Mouse (Mus musculus): ENCODE data around the gene Etv1. TPM values are rescaled to one million over a fixed set of nuclear protein-coding genes. Genes with fewer than 3 reads are reported as not detected.

The Etv1 gene
- polyA plus RNA-seq, 1 experiment from 2014 or later, result 39.3 TPM

DNA sequence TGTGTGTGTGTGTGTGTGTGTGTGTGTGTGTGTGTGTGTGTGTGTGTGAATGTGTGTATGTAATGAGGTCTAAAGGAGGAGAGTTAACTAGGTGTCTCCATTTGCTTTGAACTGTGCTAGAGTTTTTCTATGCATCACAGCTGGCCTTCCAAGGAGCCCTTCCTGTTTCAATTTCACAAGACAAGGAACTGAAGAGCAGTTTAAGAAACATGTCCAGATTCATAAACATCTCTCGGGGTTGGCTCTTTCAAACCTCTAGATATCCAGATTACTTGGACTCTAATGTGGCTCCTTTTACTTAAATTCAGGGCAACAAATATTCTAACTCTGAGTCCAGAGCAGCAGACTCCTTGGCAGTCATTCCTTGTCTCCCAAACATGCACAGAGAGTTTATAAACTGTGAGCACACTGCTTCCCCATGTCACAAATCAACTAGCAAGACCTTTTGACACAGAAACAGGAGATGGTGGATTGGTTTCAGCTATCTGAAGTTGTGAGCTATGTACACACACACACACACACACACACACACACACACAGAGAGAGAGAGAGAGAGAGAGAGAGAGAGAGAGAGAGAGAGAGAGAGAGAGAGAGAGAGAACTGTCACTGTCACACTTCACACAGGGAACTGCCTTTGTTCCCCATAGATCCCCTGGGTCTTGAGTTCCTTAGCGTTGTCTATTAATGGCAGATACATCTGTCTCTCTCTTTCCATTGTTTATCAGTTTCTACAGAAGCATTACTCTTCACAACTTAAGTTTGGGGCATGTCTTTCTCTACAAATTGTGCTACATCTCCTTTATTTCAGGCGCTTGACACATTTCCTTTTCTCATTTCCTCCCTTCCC is 85.0 kb downstream of the Etv1 start:
- Histone ChIP-seq H3K27ac (replicated peaks) (no peak overlapping the region), H3K4me3 (no peak overlapping the region), H3K27me3 (no peaks in the 10 kb centered on the region), H3K9me3 (no peaks in the 10 kb centered on the region), H3K4me2 (replicated peaks) (no peak overlapping the region), H3K36me3 (no peaks in the 10 kb centered on the region), H3K9ac (replicated peaks) (no peak overlapping the region), H3K4me1 (peaks cover 9% of the 10 kb centered on the region; the same call in 1 of the 2 replicates)
- 81% methylated on average over 3 of the region's 3 CpGs for WGBS
- ATAC-seq (replicated peaks), result no peak

- Histone ChIP-seq H3K4me3 (no peak overlapping the region), H3K36me3 (no peaks in the 10 kb centered on the region), H3K9ac (replicated peaks) (no peak overlapping the region), H3K9me3 (no peaks in the 10 kb centered on the region), H3K27ac (replicated peaks) (no peak overlapping the region), H3K4me1 (no peaks in the 10 kb centered on the region), H3K27me3 (no peaks in the 10 kb centered on the region), H3K4me2 (replicated peaks) (no peak overlapping the region)
- no peak for ATAC-seq (replicated peaks)
Observed at GRCm38 (mm10) chr12:38874470-38874995, 95.4 kb downstream of the Etv1 start.

DNA sequence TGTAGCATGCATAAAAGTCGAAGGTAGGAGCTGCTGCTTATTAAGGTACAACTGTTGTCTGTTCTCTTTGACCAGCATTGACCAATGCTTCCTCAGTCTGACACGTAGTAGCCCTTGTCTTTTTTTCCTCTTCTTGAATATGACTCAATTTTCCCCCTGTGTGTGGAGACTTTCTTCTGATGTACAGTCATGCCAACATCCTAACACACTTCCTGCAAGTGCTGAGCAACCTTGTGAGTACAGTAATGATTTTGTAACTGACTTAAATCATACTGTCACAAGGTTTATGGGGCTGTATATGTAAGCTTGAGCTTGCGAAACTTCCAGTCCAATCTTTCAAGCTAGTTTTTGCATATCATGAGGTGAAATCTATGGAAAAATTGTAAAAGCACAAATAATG is 125.3 kb downstream of the Etv1 start:
- ATAC-seq (replicated peaks), result no peak
- Histone ChIP-seq H3K4me1 (no peaks in the 10 kb centered on the region), H3K4me3 (no peak overlapping the region), H3K9ac (replicated peaks) (no peak overlapping the region), H3K27me3 (no peaks in the 10 kb centered on the region), H3K36me3 (no peaks in the 10 kb centered on the region), H3K27ac (replicated peaks) (no peak overlapping the region), H3K9me3 (no peaks in the 10 kb centered on the region), H3K4me2 (replicated peaks) (no peak overlapping the region)
- WGBS, result 91% methylated on average over 3 of the region's 3 CpGs

DNA sequence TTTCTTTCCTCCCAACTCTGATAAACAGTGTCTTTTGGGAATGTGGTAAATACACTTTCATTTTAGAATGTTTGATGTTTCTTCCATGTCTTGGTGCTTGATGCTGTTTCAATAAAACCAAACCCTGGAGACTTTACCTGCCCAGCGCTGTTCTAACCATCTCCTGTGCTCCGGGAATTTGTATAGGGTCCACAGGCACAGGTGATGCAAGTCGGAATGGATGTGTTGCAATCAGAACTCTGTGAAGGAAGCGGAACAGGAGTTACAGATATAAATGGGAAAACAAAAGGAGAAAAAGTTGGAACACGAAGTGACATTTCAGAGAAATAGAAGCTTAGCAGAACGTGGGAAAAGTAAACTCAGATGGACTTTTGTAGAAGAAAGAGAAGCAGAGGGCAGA is 127.1 kb downstream of the Etv1 start:
- Histone ChIP-seq H3K4me1 (no peaks in the 10 kb centered on the region), H3K27ac (replicated peaks) (no peak overlapping the region), H3K27me3 (no peaks in the 10 kb centered on the region), H3K9me3 (no peaks in the 10 kb centered on the region), H3K36me3 (no peaks in the 10 kb centered on the region), H3K4me2 (replicated peaks) (no peak overlapping the region), H3K4me3 (no peak overlapping the region), H3K9ac (replicated peaks) (no peak overlapping the region)
- ATAC-seq (replicated peaks), result no peak
- 88% methylated on average over 6 of the region's 6 CpGs for WGBS

GRCm38 (mm10) chr12:38906812-38907211 is 127.6 kb downstream of the Etv1 start:
- no peak for ATAC-seq (replicated peaks)
- H3K4me2 ChIP-seq (replicated peaks), result no peak overlapping the region
- no peaks in the 10 kb centered on the region for H3K36me3 ChIP-seq
- H3K4me3 ChIP-seq, result no peak overlapping the region
- H3K27ac ChIP-seq (replicated peaks), result no peak overlapping the region
- WGBS, result 54% methylated on average over 9 of the region's 9 CpGs
- no peaks in the 10 kb centered on the region for H3K4me1 ChIP-seq
- no peaks in the 10 kb centered on the region for H3K27me3 ChIP-seq
- H3K9me3 ChIP-seq, result no peaks in the 10 kb centered on the region
- H3K9ac ChIP-seq (replicated peaks), result no peak overlapping the region

DNA sequence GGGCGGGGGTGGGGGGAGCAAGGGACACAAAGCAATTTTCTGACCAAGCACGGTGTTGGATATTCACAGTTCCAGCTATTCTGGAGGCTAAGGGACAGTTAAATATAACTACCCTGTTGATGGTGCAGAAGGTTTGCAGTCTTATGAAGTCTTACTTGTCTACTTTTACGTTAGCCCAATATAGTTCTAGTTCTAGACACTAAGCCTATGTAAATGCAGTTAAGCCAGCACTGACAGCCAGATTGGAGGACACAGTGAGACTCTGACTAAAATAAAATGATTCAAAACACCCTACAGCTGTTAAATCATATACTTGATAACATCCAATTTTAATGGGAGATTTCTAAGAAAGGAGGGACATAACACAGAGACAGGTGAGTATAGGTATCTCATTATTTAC is 129.8 kb downstream of the Etv1 start:
- Histone ChIP-seq H3K4me2 (replicated peaks) (no peak overlapping the region), H3K27ac (replicated peaks) (no peak overlapping the region), H3K36me3 (no peaks in the 10 kb centered on the region), H3K9ac (replicated peaks) (no peak overlapping the region), H3K9me3 (no peaks in the 10 kb centered on the region), H3K4me1 (no peaks in the 10 kb centered on the region), H3K27me3 (no peaks in the 10 kb centered on the region), H3K4me3 (no peak overlapping the region)
- no peak for ATAC-seq (replicated peaks)
- WGBS, result 97% methylated on average over 3 of the region's 3 CpGs

Data from forebrain, embryonic 15.5 days (tissue).